Mouse (Mus musculus) embryonic fibroblast, embryonic 13.5 days (primary cell): ENCODE measurements around the gene Qpctl.
A peak's percentile ranks its signal among the peaks of the same experiment; 100 is the strongest.

ENCODE experiments used
- CTCF ChIP-seq: IDR thresholded peaks from 2 replicates; pipeline ENCODE4 v1.5.1; 2011; ENCODE audit warnings: mild to moderate bottlenecking, control low read depth, low read length, moderate library complexity, borderline replicate concordance; ENCODE audit not compliant: insufficient read depth
- POLR2A ChIP-seq: IDR thresholded peaks from 2 replicates; pipeline ENCODE4 v1.6.1; 2011; ENCODE audit warnings: low read depth, mild to moderate bottlenecking, control low read depth, low read length, moderate library complexity

DNA sequence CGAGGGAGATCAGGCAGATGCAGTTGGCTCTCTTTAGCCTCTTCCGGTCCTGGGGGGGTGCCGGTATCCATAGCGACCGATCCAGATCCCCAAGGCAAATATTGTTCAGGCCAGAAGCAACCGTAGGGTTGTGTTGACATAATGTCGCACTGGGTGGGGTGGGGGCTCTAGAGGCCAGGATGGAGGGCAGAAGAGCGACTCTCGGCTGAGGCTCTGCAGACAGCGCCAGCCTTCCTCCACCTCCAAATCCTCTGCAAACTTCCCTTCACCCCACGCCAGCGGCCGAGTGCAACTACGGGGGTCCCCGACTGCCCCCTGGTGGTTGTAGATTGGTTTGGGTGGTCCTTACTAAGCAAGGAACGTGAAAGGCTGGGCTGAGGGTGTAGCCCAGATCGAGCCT lies 23.8 kb upstream of the Qpctl start:
- peak; percentile 48; the same call in 1 of the 2 replicates for TF ChIP-seq CTCF
- no peak for TF ChIP-seq POLR2A
